Mouse (Mus musculus) neural tube, embryonic 13.5 days (tissue): Measurements from ENCODE around the gene Nup107. TPM values are rescaled to one million over a fixed set of nuclear protein-coding genes. Genes with fewer than 3 reads are reported as not detected.

Experiments used
- ATAC-seq: fragments of 200-750 bp; cut with Nextera tagmentation; 2 replicates; pipeline ENCODE4 v1.8.0; 2017; ENCODE audit warnings: low read depth, mild to moderate bottlenecking, moderate TSS enrichment, moderate library complexity
- H3K27ac ChIP-seq: fragments of 300-500 bp; sonication (generic); replicated peaks from 2 replicates; pipeline ENCODE4 v1.5.1; 2015; ENCODE audit warnings: moderate library complexity, mild to moderate bottlenecking, inconsistent platforms
- H3K27me3 ChIP-seq: fragments of 300-500 bp; sonication (generic); 2 replicates; pipeline ENCODE4 v1.6.1; 2015; ENCODE audit warnings: mild to moderate bottlenecking, inconsistent platforms
- H3K36me3 ChIP-seq: fragments of 300-500 bp; sonication (generic); 2 replicates; pipeline ENCODE4 v1.6.1; 2015; ENCODE audit warnings: mild to moderate bottlenecking, inconsistent platforms
- H3K4me1 ChIP-seq: fragments of 300-500 bp; sonication (generic); replicated peaks from 2 replicates; pipeline ENCODE4 v1.6.1; 2015; ENCODE audit warnings: inconsistent platforms
- H3K4me2 ChIP-seq: fragments of 300-500 bp; sonication (generic); 2 replicates; pipeline ENCODE4 v1.6.1; 2015; ENCODE audit warnings: inconsistent platforms, mild to moderate bottlenecking, moderate library complexity
- H3K4me3 ChIP-seq: fragments of 300-500 bp; sonication (generic); 2 replicates; pipeline ENCODE4 v1.5.1; 2015; ENCODE audit warnings: mild to moderate bottlenecking, inconsistent platforms
- H3K9ac ChIP-seq: fragments of 300-500 bp; sonication (generic); 2 replicates; pipeline ENCODE4 v1.6.1; 2015; ENCODE audit warnings: moderate library complexity, mild to moderate bottlenecking, inconsistent platforms
- H3K9me3 ChIP-seq: fragments of 300-500 bp; sonication (generic); 2 replicates; pipeline ENCODE4 v1.6.1; 2016; ENCODE audit warnings: inconsistent platforms
- WGBS: fragments of 180-500 bp; shearing (Covaris S2); methylation state at CpG from one replicate; pipeline ENCODE4 v1.1.7; 2015; 5-methylcytosine and 5-hydroxymethylcytosine counted together
- polyA plus RNA-seq: library from polyadenylated mRNA; unstranded; fragments of >200 nt; fragmentation: Nextera tagmentation; extraction: Ambion mirVana; gene quantifications from 2 replicates; pipeline ENCODE4 v1.2.1, GENCODE M21; 2015

Gene Nup107
- polyA plus RNA-seq, 1 experiment from 2014 or later, result 36.3 TPM

- H3K4me2 ChIP-seq, result no peak overlapping the region
- H3K4me1 ChIP-seq, result no peaks in the 10 kb centered on the region
- H3K4me3 ChIP-seq, result no peak overlapping the region
- H3K9ac ChIP-seq, result no peak overlapping the region
- H3K27me3 ChIP-seq, result no peaks in the 10 kb centered on the region
- peaks cover 84% of the 10 kb centered on the region for H3K36me3 ChIP-seq
- no peak overlapping the region for H3K27ac ChIP-seq
- ATAC-seq, result no peak
- H3K9me3 ChIP-seq, result no peaks in the 10 kb centered on the region
- 93% methylated on average over 6 of the region's 6 CpGs for WGBS
Observed at GRCm38 (mm10) chr10:117775401-117776144, 16.9 kb downstream of the Nup107 start.

- peaks cover 87% of the 10 kb centered on the region for H3K36me3 ChIP-seq
- no peak overlapping the region for H3K27ac ChIP-seq
- ATAC-seq, result no peak
- no peaks in the 10 kb centered on the region for H3K9me3 ChIP-seq
- H3K9ac ChIP-seq, result no peak overlapping the region
- H3K4me1 ChIP-seq, result no peaks in the 10 kb centered on the region
- no peak overlapping the region for H3K4me2 ChIP-seq
- 100% methylated on average over 1 of the region's 1 CpGs for whole genome bisulfite sequencing
- no peaks in the 10 kb centered on the region for H3K27me3 ChIP-seq
- no peak overlapping the region for H3K4me3 ChIP-seq
Observed at GRCm38 (mm10) chr10:117774817-117775120, 17.7 kb downstream of the Nup107 start.

DNA sequence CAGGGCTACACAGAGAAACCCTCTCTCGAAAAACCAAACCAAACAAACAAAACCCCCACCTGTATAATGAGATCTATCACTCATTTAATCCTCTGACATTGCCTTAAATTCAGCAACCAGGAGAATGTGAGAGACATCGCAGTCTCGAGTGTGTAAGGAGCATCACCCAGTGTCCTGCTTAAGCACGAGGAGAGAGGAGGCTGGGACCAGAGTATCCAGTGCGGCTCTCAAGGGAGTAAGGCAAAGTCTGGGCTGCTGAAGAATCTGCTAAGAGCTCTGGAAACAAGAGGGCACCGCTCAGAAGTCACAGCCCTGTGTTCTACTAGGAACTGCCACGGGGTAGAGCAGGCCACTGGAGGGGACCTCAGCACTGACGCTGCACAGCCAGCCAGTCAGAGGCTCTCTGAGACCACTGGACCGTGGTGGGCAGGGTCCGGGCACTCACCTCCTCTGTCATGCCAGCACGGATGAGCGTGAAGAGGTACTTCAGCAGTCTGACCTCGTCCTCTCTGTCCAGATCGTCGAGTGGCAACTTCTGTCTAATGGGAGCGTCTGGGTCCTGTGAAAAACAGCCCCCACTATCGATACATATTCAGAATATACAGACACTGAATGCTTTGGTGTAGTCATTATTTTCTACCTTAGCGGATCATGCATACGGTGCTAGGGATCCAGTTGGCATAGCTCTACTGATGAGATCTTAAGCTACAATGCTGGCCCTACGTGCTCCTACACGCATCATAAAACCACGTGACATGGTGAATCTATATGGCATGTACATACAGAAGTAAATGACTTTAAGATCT, 18.3 kb downstream of the Nup107 start:
- 93% methylated on average over 22 of the region's 22 CpGs for WGBS
- H3K4me3 ChIP-seq, result no peak overlapping the region
- no peaks in the 10 kb centered on the region for H3K9me3 ChIP-seq
- no peak overlapping the region for H3K27ac ChIP-seq
- no peak overlapping the region for H3K4me2 ChIP-seq
- no peak overlapping the region for H3K9ac ChIP-seq
- H3K4me1 ChIP-seq, result no peaks in the 10 kb centered on the region
- no peak for ATAC-seq
- H3K27me3 ChIP-seq, result no peaks in the 10 kb centered on the region
- peaks cover 91% of the 10 kb centered on the region for H3K36me3 ChIP-seq

DNA sequence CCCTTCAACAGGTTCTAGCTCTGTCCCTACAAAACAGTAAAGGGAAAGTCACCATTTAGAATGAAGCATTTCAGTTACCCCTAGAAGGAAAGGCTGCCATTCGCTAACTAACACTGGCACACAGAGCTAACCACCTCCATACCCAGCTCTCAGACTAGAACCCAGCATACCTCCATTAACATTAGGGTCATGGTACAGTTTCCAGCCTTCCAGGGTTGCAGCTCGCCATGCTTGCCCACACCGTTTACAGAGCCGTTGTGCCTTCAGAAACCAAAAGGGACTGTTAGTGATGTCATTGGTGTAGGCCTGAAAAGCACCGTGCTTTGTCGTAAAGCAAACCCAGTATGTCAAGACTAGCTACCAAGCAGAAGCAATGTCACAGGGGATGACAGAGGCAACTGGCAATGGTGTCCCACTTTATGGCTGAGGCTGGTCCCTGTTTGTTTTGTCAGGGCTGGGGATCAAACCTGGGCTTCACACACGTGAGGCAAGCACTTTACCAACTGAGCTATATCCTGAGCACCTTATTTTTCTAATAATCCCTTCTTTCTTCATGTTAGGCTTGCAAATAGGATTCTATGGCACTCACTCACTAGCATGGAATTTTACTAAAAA, 19.3 kb downstream of the Nup107 start:
- 93% methylated on average over 7 of the region's 7 CpGs for WGBS
- Histone ChIP-seq H3K27ac (no peak overlapping the region), H3K9me3 (no peaks in the 10 kb centered on the region), H3K9ac (no peak overlapping the region), H3K4me3 (no peak overlapping the region), H3K4me1 (no peaks in the 10 kb centered on the region), H3K27me3 (no peaks in the 10 kb centered on the region), H3K36me3 (peaks cover 86% of the 10 kb centered on the region), H3K4me2 (no peak overlapping the region)
- no peak for ATAC-seq

DNA sequence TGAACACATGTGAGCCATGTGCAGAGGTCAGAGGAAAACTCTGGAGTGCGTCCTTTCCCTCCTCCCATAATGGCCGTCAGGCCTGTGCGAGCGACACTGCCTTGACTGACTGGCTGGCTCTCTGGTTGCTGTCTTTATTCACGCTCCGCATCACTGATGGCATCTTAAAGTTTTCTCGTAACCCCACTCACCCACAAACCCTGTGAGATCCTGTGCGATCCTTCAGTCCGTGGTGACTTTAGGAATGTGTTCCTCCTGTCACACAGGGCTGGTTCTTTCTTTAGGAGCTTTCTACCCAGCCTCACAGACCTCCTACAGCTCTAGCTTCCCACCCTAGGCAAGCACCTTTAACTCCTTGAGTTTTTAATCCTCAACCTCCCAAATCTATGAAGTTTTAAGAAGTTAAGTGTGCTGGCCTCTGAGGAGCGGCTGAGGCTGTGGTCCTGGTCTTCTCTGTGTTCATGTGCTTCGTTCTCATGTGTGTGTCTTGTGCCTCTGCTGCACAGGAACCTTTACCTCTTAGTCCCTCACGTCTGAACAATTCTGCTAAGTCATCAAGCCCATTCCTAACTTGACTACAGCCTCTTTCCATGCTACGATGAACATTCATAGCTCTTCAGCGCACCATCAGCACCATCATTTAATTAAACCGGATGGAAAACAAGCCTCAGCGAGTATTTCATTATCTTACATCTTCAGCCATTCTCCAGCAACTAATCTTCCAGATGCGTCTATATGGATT, 20.0 kb downstream of the Nup107 start:
- H3K36me3 ChIP-seq, result peaks cover 86% of the 10 kb centered on the region
- ATAC-seq, result no peak
- no peaks in the 10 kb centered on the region for H3K9me3 ChIP-seq
- no peaks in the 10 kb centered on the region for H3K4me1 ChIP-seq
- whole genome bisulfite sequencing, result 90% methylated on average over 17 of the region's 17 CpGs
- no peak overlapping the region for H3K27ac ChIP-seq
- no peak overlapping the region for H3K4me3 ChIP-seq
- no peaks in the 10 kb centered on the region for H3K27me3 ChIP-seq
- H3K4me2 ChIP-seq, result no peak overlapping the region
- no peak overlapping the region for H3K9ac ChIP-seq

GRCm38 (mm10) chr10:117771131-117771510, 21.4 kb downstream of the Nup107 start:
- H3K27me3 ChIP-seq, result no peaks in the 10 kb centered on the region
- ATAC-seq, result no peak
- H3K27ac ChIP-seq, result no peak overlapping the region
- no peak overlapping the region for H3K4me2 ChIP-seq
- H3K4me1 ChIP-seq, result no peaks in the 10 kb centered on the region
- peaks cover 86% of the 10 kb centered on the region for H3K36me3 ChIP-seq
- no peaks in the 10 kb centered on the region for H3K9me3 ChIP-seq
- 94% methylated on average over 10 of the region's 10 CpGs for WGBS
- H3K4me3 ChIP-seq, result no peak overlapping the region
- no peak overlapping the region for H3K9ac ChIP-seq

- no peaks in the 10 kb centered on the region for H3K9me3 ChIP-seq
Observed at GRCm38 (mm10) chr10:117770286-117771130, 22.0 kb downstream of the Nup107 start.

DNA sequence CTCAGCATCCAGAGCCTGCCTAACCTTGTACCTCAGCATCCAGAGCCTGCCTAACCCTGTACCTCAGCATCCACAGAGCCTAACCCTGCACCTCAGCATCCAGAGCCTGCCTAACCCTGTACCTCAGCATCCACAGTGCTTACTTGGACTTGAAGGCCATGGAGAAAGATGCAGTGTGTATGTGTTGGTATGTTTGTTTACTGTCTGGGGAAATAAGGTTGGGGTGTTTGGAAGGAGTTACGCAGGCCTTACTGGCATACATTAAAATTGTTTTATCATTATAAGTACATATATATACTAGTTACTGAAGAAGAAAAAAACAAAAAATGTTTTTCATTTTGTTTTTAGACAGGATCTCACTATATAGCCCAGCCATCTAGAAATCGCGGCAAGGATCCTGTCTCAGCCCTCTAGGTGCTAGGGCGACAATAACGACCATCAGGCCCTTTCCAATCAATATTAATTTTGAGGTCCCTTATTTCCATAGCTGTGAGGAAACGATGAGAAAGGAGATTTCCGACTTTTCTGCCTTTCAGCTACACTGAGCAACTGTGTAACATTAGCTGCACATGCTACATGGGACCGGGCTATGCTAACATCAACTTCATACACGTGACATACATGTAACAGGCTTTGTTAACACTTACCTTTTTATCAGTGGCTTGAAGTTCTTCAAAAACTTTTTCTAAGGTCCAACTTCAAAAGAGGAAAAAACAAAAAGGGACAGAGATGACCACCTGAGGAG, 22.8 kb downstream of the Nup107 start:
- no peaks in the 10 kb centered on the region for H3K27me3 ChIP-seq
- ATAC-seq, result no peak
- H3K27ac ChIP-seq, result no peak overlapping the region
- peaks cover 86% of the 10 kb centered on the region for H3K36me3 ChIP-seq
- no peaks in the 10 kb centered on the region for H3K4me1 ChIP-seq
- H3K9ac ChIP-seq, result no peak overlapping the region
- no peak overlapping the region for H3K4me2 ChIP-seq
- no peaks in the 10 kb centered on the region for H3K9me3 ChIP-seq
- 95% methylated on average over 9 of the region's 9 CpGs for WGBS
- no peak overlapping the region for H3K4me3 ChIP-seq

More at GRCm38 (mm10) chr10:117770286-117771130, 22.0 kb downstream of the Nup107 start:
- Histone ChIP-seq H3K4me1 (no peaks in the 10 kb centered on the region), H3K9ac (no peak overlapping the region), H3K4me3 (no peak overlapping the region), H3K4me2 (no peak overlapping the region), H3K36me3 (peaks cover 86% of the 10 kb centered on the region), H3K27me3 (no peaks in the 10 kb centered on the region), H3K27ac (no peak overlapping the region)
- no peak for ATAC-seq
- WGBS, result 93% methylated on average over 18 of the region's 18 CpGs

DNA sequence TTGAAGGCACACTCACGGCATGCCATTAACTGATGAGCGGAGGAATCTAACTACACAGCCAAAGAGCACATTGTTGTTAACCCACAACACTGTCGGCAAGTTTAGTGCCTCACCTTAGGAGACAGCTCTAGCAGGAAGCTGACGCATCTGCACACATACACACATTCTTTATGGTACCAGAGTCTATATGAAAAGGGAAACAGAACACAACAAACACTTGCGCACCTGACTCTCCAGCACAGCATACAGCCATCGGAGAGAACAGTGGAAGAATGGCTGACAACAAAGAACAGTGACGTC, 24.4 kb downstream of the Nup107 start:
- Histone ChIP-seq H3K9ac (no peak overlapping the region), H3K4me2 (no peak overlapping the region), H3K4me3 (no peak overlapping the region), H3K36me3 (peaks cover 84% of the 10 kb centered on the region), H3K27ac (no peak overlapping the region), H3K27me3 (no peaks in the 10 kb centered on the region), H3K9me3 (no peaks in the 10 kb centered on the region), H3K4me1 (no peaks in the 10 kb centered on the region)
- ATAC-seq, result no peak
- WGBS, result 87% methylated on average over 7 of the region's 7 CpGs

GRCm38 (mm10) chr10:117767286-117768140, 25.0 kb downstream of the Nup107 start:
- H3K9me3 ChIP-seq, result no peaks in the 10 kb centered on the region
- H3K27me3 ChIP-seq, result no peaks in the 10 kb centered on the region
- H3K27ac ChIP-seq, result no peak overlapping the region
- H3K4me3 ChIP-seq, result no peak overlapping the region
- H3K36me3 ChIP-seq, result peaks cover 84% of the 10 kb centered on the region
- H3K4me1 ChIP-seq, result no peaks in the 10 kb centered on the region
- H3K4me2 ChIP-seq, result no peak overlapping the region
- no peak overlapping the region for H3K9ac ChIP-seq
- WGBS, result 92% methylated on average over 10 of the region's 10 CpGs
- ATAC-seq, result no peak
